Mouse (Mus musculus): Measurements from ENCODE around the gene Cxcl17. TPM values are rescaled to one million over a fixed set of nuclear protein-coding genes. Genes with fewer than 3 reads are reported as not detected.

Gene Cxcl17
- polyA plus RNA-seq, 2 experiments = not detected

GRCm38 (mm10) chr7:25377100-25377700 lies 35.5 kb downstream of the Cxcl17 start:
- H3K4me1 ChIP-seq (ENCODE audit: control insufficient read depth, insufficient read depth, low read length) = peaks cover 19% of the 10 kb centered on the region
- no peaks in the 10 kb centered on the region for H3K27me3 ChIP-seq (ENCODE audit: control insufficient read depth, insufficient read depth, low read length)
- H3K9me3 ChIP-seq (ENCODE audit: control insufficient read depth, low read length) = no peaks in the 10 kb centered on the region
- H3K36me3 ChIP-seq (ENCODE audit: control insufficient read depth, insufficient read depth, low read length) = peaks cover 4% of the 10 kb centered on the region; the same call in 1 of the 2 replicates
- TF ChIP-seq POLR2A (IDR thresholded peaks at IDR 0.05; ENCODE audit: borderline replicate concordance, extremely low read depth, insufficient read depth, insufficient read length) = no peak
- peak overlapping the region; percentile 27 for H3K4me3 ChIP-seq (replicated peaks; ENCODE audit: low read length)
- 49% methylated on average over 8 of the region's 8 CpGs for WGBS
- H3K9ac ChIP-seq (ENCODE audit: low read depth, low read length, severe bottlenecking) = no peak overlapping the region
- ATAC-seq (ENCODE audit: low FRiP score, low read depth) (no peak), DNase-seq (ENCODE audit: low spot score) (no peak)
- no peak overlapping the region for H3K27ac ChIP-seq (replicated peaks; ENCODE audit: low read depth, low read length)
- H3K4me2 ChIP-seq (replicated peaks; ENCODE audit: low read depth, low read length, severe bottlenecking) = peak overlapping the region; percentile 44

DNA sequence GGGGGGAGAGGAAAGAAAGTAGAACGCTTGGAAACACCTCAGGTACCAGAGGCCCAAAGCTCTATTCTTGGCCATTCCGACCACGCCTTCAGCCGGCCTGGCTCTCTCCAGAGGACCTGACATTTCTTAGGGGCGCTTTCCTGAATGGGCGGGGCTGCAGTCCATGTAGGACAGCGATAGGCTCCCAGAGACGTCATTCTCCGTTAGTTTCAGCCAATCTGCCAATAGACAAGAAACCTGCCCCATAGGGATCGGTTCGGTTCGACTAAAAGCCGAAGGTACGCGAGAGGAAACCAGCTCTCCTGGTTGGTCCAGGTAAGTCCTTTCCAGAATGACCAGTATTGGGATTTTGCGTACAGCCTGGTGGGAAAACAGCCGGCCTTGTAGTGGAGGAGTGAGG lies 36.1 kb downstream of the Cxcl17 start:
- Histone ChIP-seq H3K4me2 (replicated peaks; ENCODE audit: low read depth, low read length, severe bottlenecking) (peak overlapping the region; percentile 44), H3K27me3 (ENCODE audit: control insufficient read depth, insufficient read depth, low read length) (no peaks in the 10 kb centered on the region), H3K9me3 (ENCODE audit: control insufficient read depth, low read length) (no peaks in the 10 kb centered on the region), H3K4me3 (replicated peaks; ENCODE audit: low read length) (peak overlapping the region; percentile 27), H3K27ac (replicated peaks; ENCODE audit: low read depth, low read length) (no peak overlapping the region), H3K9ac (ENCODE audit: low read depth, low read length, severe bottlenecking) (no peak overlapping the region), H3K36me3 (ENCODE audit: control insufficient read depth, insufficient read depth, low read length) (no peaks in the 10 kb centered on the region), H3K4me1 (ENCODE audit: control insufficient read depth, insufficient read depth, low read length) (peaks cover 19% of the 10 kb centered on the region)
- 3% methylated on average over 17 of the region's 17 CpGs for WGBS
- no peak for TF ChIP-seq POLR2A (IDR thresholded peaks at IDR 0.05; ENCODE audit: borderline replicate concordance, extremely low read depth, insufficient read depth, insufficient read length)
- ATAC-seq (ENCODE audit: low FRiP score, low read depth) (peak; percentile 31; the same call in 1 of the 2 replicates), DNase-seq (ENCODE audit: low spot score) (peak; percentile 64)

- TF ChIP-seq POLR2A (IDR thresholded peaks at IDR 0.05; ENCODE audit: borderline replicate concordance, extremely low read depth, insufficient read depth, insufficient read length) = no peak
- H3K4me2 ChIP-seq (replicated peaks; ENCODE audit: low read depth, low read length, severe bottlenecking) = no peak overlapping the region
- H3K36me3 ChIP-seq (ENCODE audit: control insufficient read depth, insufficient read depth, low read length) = no peaks in the 10 kb centered on the region
- H3K27me3 ChIP-seq (ENCODE audit: control insufficient read depth, insufficient read depth, low read length) = peaks cover 22% of the 10 kb centered on the region
- no peak overlapping the region for H3K4me3 ChIP-seq (replicated peaks; ENCODE audit: low read length)
- ATAC-seq (ENCODE audit: low FRiP score, low read depth) (no peak), DNase-seq (ENCODE audit: low spot score) (no peak)
- no peak overlapping the region for H3K27ac ChIP-seq (replicated peaks; ENCODE audit: low read depth, low read length)
- no peak overlapping the region for H3K9ac ChIP-seq (ENCODE audit: low read depth, low read length, severe bottlenecking)
- 83% methylated on average over 5 of the region's 5 CpGs for WGBS
- peaks cover 5% of the 10 kb centered on the region; the same call in 1 of the 2 replicates for H3K4me1 ChIP-seq (ENCODE audit: control insufficient read depth, insufficient read depth, low read length)
- H3K9me3 ChIP-seq (ENCODE audit: control insufficient read depth, low read length) = no peaks in the 10 kb centered on the region
These were observed 40.2 kb downstream of the Cxcl17 start for GRCm38 (mm10) chr7:25372441-25372840.

- H3K9ac ChIP-seq (ENCODE audit: low read depth, low read length, severe bottlenecking) = no peak within 1 kb of the TSS
- peaks cover 3% of the 10 kb centered on the region; the same call in 1 of the 2 replicates for H3K4me1 ChIP-seq (ENCODE audit: control insufficient read depth, insufficient read depth, low read length)
- H3K27ac ChIP-seq (replicated peaks; ENCODE audit: low read depth, low read length) = no peak within 1 kb of the TSS
- H3K36me3 ChIP-seq (ENCODE audit: control insufficient read depth, insufficient read depth, low read length) = peaks cover 7% of the 10 kb centered on the region
- TF ChIP-seq POLR2A (IDR thresholded peaks at IDR 0.05; ENCODE audit: borderline replicate concordance, extremely low read depth, insufficient read depth, insufficient read length) = no peak
- peaks cover 30% of the 10 kb centered on the region for H3K27me3 ChIP-seq (ENCODE audit: control insufficient read depth, insufficient read depth, low read length)
- H3K4me3 ChIP-seq (replicated peaks; ENCODE audit: low read length) = no peak within 1 kb of the TSS
- no peak for ATAC-seq (ENCODE audit: low FRiP score, low read depth)
- DNase-seq (ENCODE audit: low spot score) = no peak
- H3K4me2 ChIP-seq (replicated peaks; ENCODE audit: low read depth, low read length, severe bottlenecking) = no peak within 1 kb of the TSS
- 51% methylated on average over 12 of the region's 12 CpGs for WGBS
- H3K9me3 ChIP-seq (ENCODE audit: control insufficient read depth, low read length) = no peaks in the 10 kb centered on the region
These were observed 43.5 kb downstream of the Cxcl17 start, which contains the start of gene Cnfn for GRCm38 (mm10) chr7:25369058-25369749. TSS of gene Cnfn (minus strand) at chr7:25369724.

GRCm38 (mm10) chr7:25368333-25368732 lies 44.4 kb downstream of the Cxcl17 start:
- H3K27ac ChIP-seq (replicated peaks; ENCODE audit: low read depth, low read length) = no peak overlapping the region
- DNase-seq (ENCODE audit: low spot score) (no peak), ATAC-seq (ENCODE audit: low FRiP score, low read depth) (no peak)
- H3K4me1 ChIP-seq (ENCODE audit: control insufficient read depth, insufficient read depth, low read length) = peaks cover 3% of the 10 kb centered on the region; the same call in 1 of the 2 replicates
- H3K4me3 ChIP-seq (replicated peaks; ENCODE audit: low read length) = no peak overlapping the region; the same call in 1 of the 2 replicates
- peaks cover 30% of the 10 kb centered on the region for H3K27me3 ChIP-seq (ENCODE audit: control insufficient read depth, insufficient read depth, low read length)
- no peak for TF ChIP-seq POLR2A (IDR thresholded peaks at IDR 0.05; ENCODE audit: borderline replicate concordance, extremely low read depth, insufficient read depth, insufficient read length)
- H3K9ac ChIP-seq (ENCODE audit: low read depth, low read length, severe bottlenecking) = no peak overlapping the region
- WGBS = 25% methylated on average over 12 of the region's 12 CpGs
- 0 out of 2 replicates have a peak overlapping the region, but pooled peaks have one; percentile 13 for H3K4me2 ChIP-seq (replicated peaks; ENCODE audit: low read depth, low read length, severe bottlenecking)
- no peaks in the 10 kb centered on the region for H3K9me3 ChIP-seq (ENCODE audit: control insufficient read depth, low read length)
- H3K36me3 ChIP-seq (ENCODE audit: control insufficient read depth, insufficient read depth, low read length) = peaks cover 16% of the 10 kb centered on the region

Measured in limb, embryonic 14.5 days (tissue).